Mouse (Mus musculus) heart, postnatal 0 days (tissue): ENCODE results near the gene Mpdu1.

Experiments used
- CTCF ChIP-seq: IDR thresholded peaks from 2 replicates; pipeline ENCODE4 v1.5.1; 2016; ENCODE audit warnings: antibody characterized with exemption, control low read depth, low read depth
- EP300 ChIP-seq: IDR thresholded peaks from 2 replicates; pipeline ENCODE4 v1.6.1; 2016; ENCODE audit warnings: antibody characterized with exemption, low read depth

DNA sequence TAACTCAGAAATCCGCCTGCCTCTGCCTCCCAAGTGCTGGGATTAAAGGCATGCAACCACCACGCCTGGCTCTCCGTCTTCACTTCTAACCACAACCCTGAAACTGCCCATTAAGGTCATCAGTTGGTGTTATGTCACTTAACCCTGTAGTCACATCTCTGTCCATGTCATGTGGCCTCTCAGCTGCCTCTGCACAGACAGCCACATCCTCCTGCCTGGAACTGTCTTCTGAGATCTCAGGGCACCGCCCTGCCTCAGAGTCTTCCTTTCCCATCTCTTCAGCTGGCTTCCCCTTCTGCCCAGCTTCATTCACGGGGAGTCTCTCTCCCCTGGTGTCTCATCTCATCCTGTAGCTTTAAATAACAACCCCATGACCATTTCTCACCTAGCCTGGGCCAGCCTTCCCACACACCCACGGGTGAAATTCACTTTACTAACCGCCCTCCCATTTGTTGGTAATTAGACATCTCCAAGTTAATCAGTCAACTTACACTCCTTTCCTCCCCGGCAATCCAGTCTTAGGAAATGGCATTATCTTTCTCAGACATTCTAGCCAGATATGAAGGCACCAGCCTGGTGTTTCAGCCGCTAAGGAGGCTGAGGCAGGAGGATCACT is 29.9 kb upstream of the Mpdu1 start:
- TF ChIP-seq CTCF (no peak), EP300 (no peak)
